13 mouse cellular contexts compared by ENCODE assay signal in the genomic region with DNA sequence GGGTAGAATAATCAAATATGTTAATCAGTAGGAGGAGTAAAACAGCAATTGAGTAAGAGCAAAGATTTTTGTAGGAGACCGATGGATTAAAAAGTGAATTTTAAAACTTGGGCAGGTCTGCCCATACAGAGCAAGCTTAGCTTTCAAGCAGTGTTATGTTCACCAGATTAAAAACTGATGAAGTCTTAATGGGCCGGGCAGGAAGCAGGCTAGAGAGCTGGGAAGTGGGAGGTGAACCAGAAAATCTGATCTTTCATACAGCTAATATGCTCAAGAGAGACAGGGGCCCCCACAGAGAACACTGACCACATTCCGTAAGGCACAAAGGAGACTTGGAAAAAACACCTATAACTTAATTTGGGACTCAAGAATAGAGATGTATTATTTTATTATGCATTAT.
"Had no signal": no experiment of that assay in that cellular context is flagged by ENCODE, and none has a peak within 500 bp of the region (broad histone marks: within the 10 kb centered on the region; RNA-seq: fewer than 3 reads in every experiment).

No protein-coding gene starts in this region.

- H3K4me2 ChIP-seq: liver, embryonic 11.5 days; liver, embryonic 15.5 days; neural tube, embryonic 12.5 days had no signal

- H3K27ac ChIP-seq: left cerebral cortex, adult 2 months; limb, embryonic 10.5 days; liver, embryonic 15.5 days; neural tube, embryonic 12.5 days had no signal

- H3K27me3 ChIP-seq: liver, embryonic 15.5 days; neural tube, embryonic 12.5 days had no signal

- H3K4me1 ChIP-seq: liver, embryonic 15.5 days; neural tube, embryonic 12.5 days had no signal

- DNase-seq: kidney, adult 18-20 months; kidney, postnatal 14 days; lung, adult 2 months; lung, postnatal 36 days; right cerebral cortex, adult 18-20 months; thymus, adult 18-20 months; thymus, postnatal 25 days had no signal

- H3K4me3 ChIP-seq: left cerebral cortex, adult 2 months; limb, embryonic 10.5 days; liver, embryonic 15.5 days; neural tube, embryonic 12.5 days had no signal

- ATAC-seq: lung, postnatal 0 days had no signal

- H3K36me3 ChIP-seq: limb, embryonic 10.5 days; liver, embryonic 15.5 days; neural tube, embryonic 12.5 days had no signal

- H3K9me3 ChIP-seq: limb, embryonic 10.5 days; liver, embryonic 15.5 days; neural tube, embryonic 12.5 days had no signal

- H3K9ac ChIP-seq: liver, embryonic 15.5 days; neural tube, embryonic 12.5 days had no signal
